Mouse (Mus musculus): ENCODE measurements around the gene Bpgm. TPM values are rescaled to one million over a fixed set of nuclear protein-coding genes. Genes with fewer than 3 reads are reported as not detected.
A peak's percentile ranks its signal among the peaks of the same experiment; 100 is the strongest.

Gene Bpgm
- total RNA-seq (2015; ENCODE audit: low replicate concordance) (601 and 720 TPM in 2 replicates), total RNA-seq (2017; ENCODE audit: low replicate concordance) (1,621 and 2,086 TPM in 2 replicates)

GRCm38 (mm10) chr6:34475974-34476794 lies at the start of gene Bpgm:
Bpgm (plus strand) TSS chr6:34476207.
- peak; percentile 78 for ATAC-seq (replicated peaks; ENCODE audit: low FRiP score, poor library complexity, severe bottlenecking)

GRCm38 (mm10) chr6:34439006-34439405 lies 37.0 kb upstream of the Bpgm start:
- ATAC-seq (replicated peaks; ENCODE audit: low FRiP score, poor library complexity, severe bottlenecking), result no peak

GRCm38 (mm10) chr6:34441556-34442257 lies 34.3 kb upstream of the Bpgm start:
- 0 out of 2 replicates have a peak, but pooled peaks have one; percentile 57 for ATAC-seq (replicated peaks; ENCODE audit: low FRiP score, poor library complexity, severe bottlenecking)

DNA sequence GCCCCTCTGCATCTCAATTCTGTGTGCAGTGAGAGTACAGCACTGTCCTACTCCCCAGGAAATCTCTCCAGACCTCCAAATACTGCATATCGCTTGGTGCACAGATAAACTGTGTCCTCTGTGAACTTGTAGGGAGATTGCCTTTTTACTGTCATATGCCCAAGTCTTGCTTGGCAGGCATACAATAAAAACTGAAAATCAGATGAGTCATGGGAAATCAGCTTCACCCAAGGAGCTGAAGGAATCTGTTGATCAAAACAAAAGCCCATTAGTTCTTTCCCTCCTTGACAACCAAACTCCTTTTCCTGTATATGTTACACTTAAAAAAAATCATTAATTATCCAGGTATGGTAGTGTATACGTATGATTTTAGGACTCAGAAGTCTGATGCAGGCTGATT lies 32.2 kb upstream of the Bpgm start:
- ATAC-seq (replicated peaks; ENCODE audit: low FRiP score, poor library complexity, severe bottlenecking), result no peak

GRCm38 (mm10) chr6:34447961-34448360 lies 28.0 kb upstream of the Bpgm start:
- peak; percentile 92 for ATAC-seq (replicated peaks; ENCODE audit: low FRiP score, poor library complexity, severe bottlenecking)

DNA sequence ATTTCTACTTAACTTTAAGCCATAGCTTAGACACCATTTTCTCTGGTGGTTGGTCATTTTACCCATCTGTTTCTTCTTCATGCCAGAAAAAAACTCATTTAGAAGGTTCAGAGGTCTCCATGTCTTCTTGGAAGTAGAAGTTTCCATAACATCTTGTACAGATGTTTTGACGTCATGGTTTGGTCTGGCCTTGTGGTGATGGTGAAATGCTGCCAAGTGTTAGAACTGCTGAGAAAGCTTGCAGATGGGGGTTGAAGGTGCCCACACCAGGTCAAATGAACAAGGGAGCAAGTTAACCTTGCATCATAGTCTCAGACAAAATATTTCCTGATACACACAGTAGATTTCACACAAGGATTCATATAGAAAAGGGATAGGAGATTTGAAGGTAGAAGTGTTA lies 27.3 kb upstream of the Bpgm start:
- no peak for ATAC-seq (replicated peaks; ENCODE audit: low FRiP score, poor library complexity, severe bottlenecking)

- peak; percentile 36; the same call in 1 of the 2 replicates for ATAC-seq (replicated peaks; ENCODE audit: low FRiP score, poor library complexity, severe bottlenecking)
These were observed 22.8 kb upstream of the Bpgm start for GRCm38 (mm10) chr6:34452963-34453770.

GRCm38 (mm10) chr6:34459456-34459855 lies 16.6 kb upstream of the Bpgm start:
- ATAC-seq (replicated peaks; ENCODE audit: low FRiP score, poor library complexity, severe bottlenecking), result no peak

DNA sequence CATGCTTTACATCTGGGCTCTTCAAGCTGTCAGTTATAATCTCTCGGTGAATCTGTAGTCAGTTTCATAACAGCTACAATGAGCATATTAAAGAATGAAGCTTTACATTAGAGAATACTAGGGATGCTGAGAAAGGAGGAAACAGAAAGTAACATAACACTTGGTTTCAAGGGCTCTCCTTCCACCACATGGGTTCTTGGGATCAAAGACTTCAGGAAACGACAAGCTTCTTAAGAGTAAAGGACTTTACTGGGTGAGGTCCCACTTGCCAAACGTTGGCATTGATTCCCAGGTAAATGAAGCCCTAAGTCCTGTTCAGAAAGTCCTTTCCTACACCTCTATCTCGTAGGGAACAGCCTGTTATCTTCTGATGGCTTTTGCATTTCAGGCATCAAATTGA lies 15.4 kb upstream of the Bpgm start:
- no peak for ATAC-seq (replicated peaks; ENCODE audit: low FRiP score, poor library complexity, severe bottlenecking)

- no peak for ATAC-seq (replicated peaks; ENCODE audit: low FRiP score, poor library complexity, severe bottlenecking)
These were observed 12.4 kb upstream of the Bpgm start for GRCm38 (mm10) chr6:34463582-34463981.

- peak; percentile 70 for ATAC-seq (replicated peaks; ENCODE audit: low FRiP score, poor library complexity, severe bottlenecking)
These were observed 4.4 kb upstream of the Bpgm start for GRCm38 (mm10) chr6:34471434-34472110.

GRCm38 (mm10) chr6:34473346-34473745 lies 2.7 kb upstream of the Bpgm start:
- no peak for ATAC-seq (replicated peaks; ENCODE audit: low FRiP score, poor library complexity, severe bottlenecking)

DNA sequence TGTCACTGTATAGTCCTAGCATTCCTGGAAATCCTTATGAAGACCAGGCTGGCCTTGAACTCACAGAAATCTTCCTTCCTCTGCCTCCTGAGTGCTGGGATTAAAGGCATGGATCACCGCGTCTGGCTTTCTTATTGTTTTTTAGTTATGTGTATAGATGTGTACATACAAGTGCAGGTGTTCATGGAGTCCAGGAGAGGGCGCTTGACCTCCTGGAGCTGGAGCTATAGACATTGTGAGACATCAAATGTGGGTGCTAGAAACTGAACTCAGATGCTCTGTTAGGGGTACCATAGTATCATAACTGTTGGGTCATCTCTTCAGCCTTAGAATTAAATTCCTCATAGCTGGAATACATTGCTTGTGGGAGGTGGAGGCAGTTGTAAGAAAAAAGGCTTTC lies 2.0 kb upstream of the Bpgm start:
- no peak for ATAC-seq (replicated peaks; ENCODE audit: low FRiP score, poor library complexity, severe bottlenecking)

GRCm38 (mm10) chr6:34475391-34475790 lies 616 bp upstream of the Bpgm start:
- peak; percentile 28 for ATAC-seq (replicated peaks; ENCODE audit: low FRiP score, poor library complexity, severe bottlenecking)

GRCm38 (mm10) chr6:34478036-34478435 lies 2.0 kb downstream of the Bpgm start:
- ATAC-seq (replicated peaks; ENCODE audit: low FRiP score, poor library complexity, severe bottlenecking), result no peak

- peak; percentile 50 for ATAC-seq (replicated peaks; ENCODE audit: low FRiP score, poor library complexity, severe bottlenecking)
These were observed 2.8 kb downstream of the Bpgm start for GRCm38 (mm10) chr6:34478677-34479360.

GRCm38 (mm10) chr6:34479531-34479930 lies 3.5 kb downstream of the Bpgm start:
- no peak for ATAC-seq (replicated peaks; ENCODE audit: low FRiP score, poor library complexity, severe bottlenecking)

DNA sequence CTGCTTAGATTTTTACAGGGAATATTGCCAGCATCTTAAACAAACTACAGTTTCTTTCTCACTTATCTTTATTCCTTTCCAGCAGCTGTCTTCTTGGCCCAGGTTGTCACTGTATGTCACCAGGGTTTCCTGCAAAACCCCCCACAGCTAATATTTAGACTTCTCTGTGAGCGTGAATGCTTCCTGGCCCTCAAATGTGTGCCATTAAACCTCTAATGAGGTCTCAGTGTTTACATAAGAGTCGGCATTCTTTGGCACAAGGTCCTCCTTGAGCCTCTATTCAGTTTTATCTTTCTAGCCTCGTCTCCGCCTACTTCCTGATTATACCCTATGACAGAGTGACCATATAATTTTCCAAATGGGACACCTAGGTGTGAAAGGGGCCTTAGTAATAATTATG lies 4.7 kb downstream of the Bpgm start:
- no peak for ATAC-seq (replicated peaks; ENCODE audit: low FRiP score, poor library complexity, severe bottlenecking)

DNA sequence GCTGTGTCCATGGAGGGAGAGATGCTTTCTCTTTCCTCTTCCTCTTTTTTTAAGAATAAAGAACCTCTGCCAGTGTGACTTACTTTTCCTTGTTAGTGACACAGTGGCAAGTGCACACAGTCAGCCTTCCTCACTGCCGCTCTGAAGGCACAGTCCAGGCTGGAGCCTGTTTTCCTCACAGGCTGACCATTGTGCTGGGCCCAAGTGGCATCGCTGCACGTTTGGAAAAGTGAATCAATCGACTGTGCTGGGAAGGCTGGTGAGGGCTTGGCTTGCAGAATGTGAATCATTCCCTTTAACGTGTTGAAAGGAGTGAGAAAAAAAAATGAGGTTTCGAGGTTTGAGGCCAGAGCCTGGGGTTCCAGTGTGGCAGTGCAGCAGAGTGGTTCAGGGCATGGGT lies 5.3 kb downstream of the Bpgm start:
- ATAC-seq (replicated peaks; ENCODE audit: low FRiP score, poor library complexity, severe bottlenecking), result no peak

All from erythroblast, adult 5-6 weeks (primary cell).